Mouse (Mus musculus) erythroblast, adult 5-6 weeks (primary cell): Measurements from ENCODE around the gene Med23. TPM values are rescaled to one million over a fixed set of nuclear protein-coding genes. Genes with fewer than 3 reads are reported as not detected.

Experiments
- ATAC-seq: replicated peaks from 2 replicates; pipeline ENCODE4 v1.8.0; 2016; ENCODE audit warnings: moderate number of reproducible peaks, mild to moderate bottlenecking, moderate TSS enrichment, inconsistent platforms; ENCODE audit not compliant: poor library complexity, low FRiP score, severe bottlenecking
- total RNA-seq, 2 experiments: library from RNA; stranded (forward) in 1 of 2; stranded (reverse) in 1 of 2; fragments of 150-400 nt in 1 of 2; fragments of 200-764, 138-1000 nt in 1 of 2; gene quantifications; 2 replicates each; pipeline versions ENCODE4 v1.2.3 to v1.2.4; 2015 to 2017; ENCODE audit warnings: low replicate concordance in 2 of 2

The Med23 gene
- total RNA-seq, 2 experiments from 2014 or later = 5.2 to 12.2 TPM

DNA sequence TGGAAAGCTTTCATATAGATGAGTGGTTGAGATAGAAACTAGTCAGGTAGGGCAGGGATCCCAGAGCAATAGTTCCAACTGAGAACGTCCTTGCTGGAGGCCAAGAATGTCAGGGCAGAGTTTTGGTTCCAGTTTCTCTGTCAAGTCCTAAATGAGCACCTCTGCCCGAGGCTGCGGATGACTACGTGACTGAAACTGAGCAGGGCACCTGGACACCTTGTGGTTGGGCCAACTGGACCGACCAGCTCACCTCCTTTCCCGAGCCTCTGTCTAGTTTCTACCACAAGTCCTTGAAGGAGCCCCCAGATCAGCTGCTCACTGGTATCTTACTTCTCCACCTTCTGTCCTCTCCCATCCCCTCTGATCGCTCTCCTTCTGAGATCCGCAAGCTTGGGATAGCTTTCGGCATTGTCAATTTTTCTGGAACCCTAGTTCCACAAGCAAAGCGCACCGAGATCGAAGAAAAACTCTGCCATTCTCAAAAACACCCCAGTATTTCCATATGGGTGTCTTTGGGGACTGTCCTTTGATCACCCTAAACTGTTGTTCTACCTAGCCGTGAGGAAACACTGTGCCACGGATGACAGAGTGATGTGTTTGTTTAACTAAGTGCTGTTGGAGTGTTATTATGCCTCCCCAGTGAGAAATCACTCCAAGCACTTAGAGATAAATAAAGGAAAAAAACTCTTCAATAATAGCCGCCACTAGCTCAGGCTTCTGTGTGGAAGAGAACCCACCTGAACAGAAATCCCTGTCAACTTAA lies 88.7 kb downstream of the Med23 start:
- ATAC-seq = no peak

DNA sequence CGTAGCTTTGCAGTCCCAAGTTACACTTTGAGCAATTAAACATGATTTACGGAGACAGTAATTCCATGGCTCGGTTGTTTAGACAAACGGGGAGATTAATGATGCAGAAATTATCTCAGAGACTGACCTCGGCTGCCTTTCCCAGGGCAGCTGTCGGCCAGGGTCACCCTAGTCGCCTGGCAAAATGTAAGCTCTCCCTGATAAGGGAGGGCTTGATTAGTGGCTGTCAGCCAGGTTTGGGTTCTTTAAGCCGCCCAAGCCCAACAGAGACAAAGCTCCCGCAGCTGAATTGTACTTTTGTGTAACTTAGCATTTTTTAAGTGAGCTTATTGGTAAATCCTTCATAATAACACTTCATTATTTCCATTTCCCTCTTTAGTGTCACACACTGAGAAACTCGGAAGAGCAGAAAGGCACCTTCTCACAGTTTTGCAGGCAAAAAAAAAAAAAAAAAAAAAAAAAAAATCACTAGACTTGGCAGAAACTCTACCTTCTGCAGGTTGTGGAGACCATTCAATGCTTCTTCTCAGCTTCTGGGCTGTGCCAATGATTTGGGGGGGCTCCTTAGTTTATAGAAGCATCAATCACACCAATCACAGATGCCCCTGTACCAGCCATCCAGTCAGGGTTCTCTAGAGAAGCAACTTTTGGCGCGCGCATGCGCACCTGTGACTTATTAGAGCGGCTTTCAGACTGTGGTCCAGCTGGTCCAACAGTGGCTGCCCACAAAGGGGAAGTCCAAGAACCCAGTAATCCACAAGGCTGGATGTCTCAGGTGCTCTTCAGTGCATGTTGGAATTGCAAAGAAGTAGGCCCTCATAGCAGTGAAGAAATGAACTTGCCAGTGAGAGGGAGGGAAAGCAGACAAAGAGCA lies 89.5 kb downstream of the Med23 start:
- ATAC-seq = no peak

- no peak for ATAC-seq
These were observed 91.3 kb downstream of the Med23 start for GRCm38 (mm10) chr10:24961112-24961511.

DNA sequence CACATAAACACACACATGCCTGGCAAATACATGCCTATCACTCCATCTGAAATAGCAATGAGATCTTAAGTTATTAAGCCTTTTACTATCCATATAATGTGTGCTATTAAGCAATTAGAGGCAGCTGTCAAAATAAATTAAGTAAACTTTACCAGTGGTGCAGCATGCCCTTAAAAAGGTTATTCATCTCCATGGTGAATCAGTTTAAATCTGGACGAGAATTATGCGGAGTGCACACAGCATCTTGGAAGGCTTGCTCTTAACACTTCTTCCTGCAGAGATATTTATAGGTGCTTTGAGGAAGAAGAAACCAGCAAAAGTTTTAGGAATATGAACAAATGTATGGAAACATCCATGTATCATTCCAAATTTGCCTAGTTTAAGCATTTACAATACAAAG lies 92.1 kb downstream of the Med23 start:
- ATAC-seq = no peak

Other genes starting within 250 kb of the Med23 start
- 0.38 and 0.42 TPM in 2 replicates for gene Enpp1, start 157.8 kb upstream of the Med23 start, total RNA-seq (2015; ENCODE audit: low replicate concordance)
- 0.09 and 0.70 TPM in 2 replicates for gene Enpp1, start 157.8 kb upstream of the Med23 start, total RNA-seq (2017; ENCODE audit: low replicate concordance)
- gene Enpp3, start 27.2 kb upstream of the Med23 start, total RNA-seq (2015; ENCODE audit: low replicate concordance) = 2.1 TPM in 1 of 2 replicates, not detected in the other
- gene Enpp3, start 27.2 kb upstream of the Med23 start, total RNA-seq (2017; ENCODE audit: low replicate concordance) = 0.85 and 1.3 TPM in 2 replicates
- not detected in 2 replicates for gene Arg1, start 57.5 kb downstream of the Med23 start, total RNA-seq (2015; ENCODE audit: low replicate concordance)
- gene Arg1, start 57.5 kb downstream of the Med23 start, total RNA-seq (2017; ENCODE audit: low replicate concordance) = 0.42 and 0.77 TPM in 2 replicates